Mouse (Mus musculus) heart, postnatal 0 days (tissue): Measurements from ENCODE around the gene Pprc1. TPM values are rescaled to one million over a fixed set of nuclear protein-coding genes. Genes with fewer than 3 reads are reported as not detected.

Source experiments
- ATAC-seq: fragments of 200-750 bp; cut with Nextera tagmentation; 2 replicates; pipeline ENCODE4 v1.8.0; 2017; ENCODE audit warnings: low read depth, moderate number of reproducible peaks, moderate library complexity; ENCODE audit not compliant: insufficient read depth
- DNase-seq: peaks from one replicate; pipeline ENCODE4 v3.0.0-alpha.2; 2016; ENCODE audit warnings: low spot score
- H3K27ac ChIP-seq: fragments of 300-500 bp; sonication (generic); 2 replicates; pipeline ENCODE4 v1.5.1; 2014; ENCODE audit warnings: low read depth, mild to moderate bottlenecking
- H3K27me3 ChIP-seq: fragments of 300-500 bp; sonication (generic); 2 replicates; pipeline ENCODE4 v1.6.1; 2014; ENCODE audit warnings: low read length, mixed read lengths; ENCODE audit not compliant: control insufficient read depth, insufficient read depth
- H3K36me3 ChIP-seq: fragments of 300-500 bp; sonication (generic); replicated peaks from 2 replicates; pipeline ENCODE4 v1.6.1; 2014; ENCODE audit warnings: low read length, mixed read lengths; ENCODE audit not compliant: control insufficient read depth, insufficient read depth
- H3K4me1 ChIP-seq: fragments of 300-500 bp; sonication (generic); 2 replicates; pipeline ENCODE4 v1.6.1; 2014; ENCODE audit warnings: antibody characterized with exemption; ENCODE audit not compliant: control insufficient read depth, insufficient read depth
- H3K4me2 ChIP-seq: fragments of 300-500 bp; sonication (generic); 2 replicates; pipeline ENCODE4 v1.6.1; 2014; ENCODE audit warnings: low read depth, mild to moderate bottlenecking, low read length, moderate library complexity
- H3K4me3 ChIP-seq: fragments of 300-500 bp; sonication (generic); 2 replicates; pipeline ENCODE4 v1.5.1; 2014; ENCODE audit warnings: low read depth, low read length
- H3K9ac ChIP-seq: fragments of 300-500 bp; sonication (generic); replicated peaks from 2 replicates; pipeline ENCODE4 v1.6.1; 2014; ENCODE audit warnings: low read depth, low read length, mixed read lengths
- H3K9me3 ChIP-seq: fragments of 300-500 bp; sonication (generic); replicated peaks from 2 replicates; pipeline ENCODE4 v1.6.1; 2016; ENCODE audit warnings: low read length; ENCODE audit not compliant: control insufficient read depth
- CTCF ChIP-seq: IDR thresholded peaks from 2 replicates; pipeline ENCODE4 v1.5.1; 2016; ENCODE audit warnings: antibody characterized with exemption, control low read depth, low read depth
- EP300 ChIP-seq: IDR thresholded peaks from 2 replicates; pipeline ENCODE4 v1.6.1; 2016; ENCODE audit warnings: antibody characterized with exemption, low read depth
- WGBS: fragments of 180-500 bp; shearing (Covaris S2); extraction: QIAGEN DNeasy Blood & Tissue Kit; methylation state at CpG from one replicate; pipeline ENCODE4 v1.1.7; 2014; 5-methylcytosine and 5-hydroxymethylcytosine counted together
- polyA plus RNA-seq: library from polyadenylated mRNA; unstranded; fragments of >200 nt; fragmentation: Nextera tagmentation; extraction: Ambion mirVana; gene quantifications from 2 replicates; pipeline ENCODE4 v1.2.1, GENCODE M21; 2015
- total RNA-seq: library from RNA; depleted of rRNA; stranded (reverse); fragments of >200 nt; gene quantifications from 2 replicates; pipeline ENCODE4 v1.2.3, GENCODE M21; 2014; ENCODE audit warnings: low replicate concordance; rRNA removed

Pprc1 gene
- total and polyA plus RNA-seq, 2 experiments from 2014 or later = 6.5 to 6.8 TPM

DNA sequence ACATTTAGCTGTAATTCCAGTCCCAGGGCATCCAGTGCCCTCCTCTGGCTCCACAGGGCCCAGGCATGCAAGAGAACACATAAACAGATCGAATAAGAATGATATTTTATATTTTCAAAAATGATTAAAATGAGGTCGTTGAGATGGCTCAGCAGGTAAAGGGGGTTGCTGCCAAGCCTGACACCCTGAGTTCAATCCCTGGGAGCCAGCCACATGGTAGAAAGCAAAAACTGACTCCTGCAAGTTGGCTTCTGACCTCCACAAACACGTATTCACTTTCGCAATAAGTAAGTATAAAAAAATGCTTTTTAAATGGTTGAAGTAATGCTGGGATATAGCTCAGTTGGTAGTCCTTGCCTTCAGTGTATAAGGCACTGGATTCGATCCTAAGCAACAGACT, 66.1 kb downstream of the Pprc1 start:
- ATAC-seq (no peak), DNase-seq (no peak)
- Histone ChIP-seq H3K4me3 (no peak overlapping the region), H3K27ac (no peak overlapping the region), H3K4me2 (no peak overlapping the region), H3K36me3 (no peaks in the 10 kb centered on the region), H3K9me3 (no peaks in the 10 kb centered on the region), H3K27me3 (no peaks in the 10 kb centered on the region), H3K9ac (no peak overlapping the region), H3K4me1 (no peaks in the 10 kb centered on the region)
- TF ChIP-seq EP300 (no peak), CTCF (no peak)
- WGBS = 74% methylated on average over 5 of the region's 5 CpGs

DNA sequence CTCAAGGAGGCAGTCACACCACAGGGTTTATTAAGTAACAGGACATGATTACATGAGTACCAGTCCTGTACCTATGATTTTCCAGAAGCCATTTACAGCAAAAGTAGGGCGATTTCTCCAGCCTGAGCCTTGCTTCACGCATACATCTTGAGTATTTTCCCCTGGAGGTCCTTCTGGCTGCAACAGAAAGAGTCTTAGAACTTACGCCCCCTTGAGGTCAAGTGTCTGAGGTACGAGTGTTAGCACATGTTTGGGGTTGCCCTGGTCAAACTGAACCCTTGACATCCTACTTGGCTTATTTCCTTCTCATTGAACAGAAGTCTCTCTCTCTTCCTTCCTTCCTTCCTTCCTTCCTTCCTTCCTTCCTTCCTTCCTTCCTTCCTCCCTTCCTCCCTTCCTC, 69.9 kb downstream of the Pprc1 start:
- no peak for ATAC-seq
- DNase-seq = no peak
- WGBS = 54% methylated on average over 4 of the region's 4 CpGs
- H3K27me3 ChIP-seq = no peaks in the 10 kb centered on the region
- H3K9me3 ChIP-seq = no peaks in the 10 kb centered on the region
- H3K4me3 ChIP-seq = no peak overlapping the region
- no peak overlapping the region for H3K4me2 ChIP-seq
- TF ChIP-seq EP300 (no peak), CTCF (no peak)
- H3K36me3 ChIP-seq = no peaks in the 10 kb centered on the region
- H3K9ac ChIP-seq = no peak overlapping the region
- H3K4me1 ChIP-seq = no peaks in the 10 kb centered on the region
- H3K27ac ChIP-seq = no peak overlapping the region

DNA sequence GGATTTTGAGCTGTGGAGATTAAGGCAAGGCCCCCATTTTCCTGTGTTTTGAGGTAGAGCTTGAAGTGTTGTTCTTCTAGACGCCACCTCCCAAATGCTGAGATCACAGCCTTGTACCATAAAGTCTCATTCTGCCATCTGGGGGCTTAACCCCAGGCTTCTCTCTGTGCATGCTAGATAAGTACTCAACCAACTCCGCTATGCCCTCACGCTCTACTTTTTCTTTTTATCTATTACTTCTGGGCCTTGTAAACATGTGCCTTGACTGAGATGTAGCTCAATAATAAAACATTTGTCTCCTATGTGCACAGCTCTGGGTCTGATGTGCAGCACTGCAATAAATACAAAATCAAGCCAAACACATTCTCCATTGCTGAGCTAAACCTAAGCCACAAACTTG, 74.8 kb downstream of the Pprc1 start:
- 80% methylated on average over 3 of the region's 3 CpGs for WGBS
- Histone ChIP-seq H3K4me2 (no peak overlapping the region), H3K9ac (no peak overlapping the region), H3K27me3 (no peaks in the 10 kb centered on the region), H3K9me3 (no peaks in the 10 kb centered on the region), H3K36me3 (no peaks in the 10 kb centered on the region), H3K4me1 (no peaks in the 10 kb centered on the region), H3K4me3 (no peak overlapping the region), H3K27ac (no peak overlapping the region)
- DNase-seq (no peak), ATAC-seq (no peak)
- TF ChIP-seq CTCF = no peak
- TF ChIP-seq EP300 = no peak

DNA sequence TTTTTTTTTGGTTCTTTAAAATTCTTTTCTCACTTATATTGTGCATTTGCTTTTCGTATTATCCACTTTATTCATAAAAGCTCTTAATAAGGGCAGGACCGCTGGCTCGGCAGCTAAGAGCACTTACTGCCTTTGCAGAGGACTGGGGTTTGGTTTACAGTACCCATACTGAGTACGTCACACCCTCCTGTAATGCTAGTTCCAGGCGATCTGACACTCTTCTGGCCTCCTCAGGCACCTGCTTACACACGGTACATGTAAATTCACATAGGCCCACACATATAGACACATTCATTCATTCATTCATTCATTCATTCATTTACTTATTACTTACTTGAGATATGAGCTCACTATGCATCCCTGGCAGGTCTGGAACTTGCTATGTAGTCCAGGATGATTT, 76.2 kb downstream of the Pprc1 start:
- Histone ChIP-seq H3K27me3 (no peaks in the 10 kb centered on the region), H3K4me1 (no peaks in the 10 kb centered on the region), H3K4me2 (no peak overlapping the region), H3K27ac (no peak overlapping the region), H3K9ac (no peak overlapping the region), H3K4me3 (no peak overlapping the region), H3K36me3 (no peaks in the 10 kb centered on the region), H3K9me3 (no peaks in the 10 kb centered on the region)
- no peak for TF ChIP-seq CTCF
- WGBS = 68% methylated on average over 6 of the region's 6 CpGs
- ATAC-seq = no peak
- no peak for DNase-seq

Other genes with a start within 250 kb of the Pprc1 start
- gene Kcnip2, start 228.8 kb upstream of the Pprc1 start, total RNA-seq = 81.7 and 90.6 TPM in 2 replicates
- gene Kcnip2, start 228.8 kb upstream of the Pprc1 start, polyA plus RNA-seq = 41.8 and 44.5 TPM in 2 replicates
- gene Armh3, start 46.4 kb upstream of the Pprc1 start, total RNA-seq = 7.0 and 11.4 TPM in 2 replicates
- 10.4 and 11.1 TPM in 2 replicates for gene Armh3, start 46.4 kb upstream of the Pprc1 start, polyA plus RNA-seq
- 9.7 and 12.1 TPM in 2 replicates for gene Hps6, start 41.4 kb upstream of the Pprc1 start, total RNA-seq
- 5.6 and 6.3 TPM in 2 replicates for gene Hps6, start 41.4 kb upstream of the Pprc1 start, polyA plus RNA-seq
- 72.3 and 79.3 TPM in 2 replicates for gene Ldb1, start 328 bp downstream of the Pprc1 start, total RNA-seq
- 52.1 and 59.3 TPM in 2 replicates for gene Ldb1, start 328 bp downstream of the Pprc1 start, polyA plus RNA-seq
- gene Nolc1, start 31.0 kb downstream of the Pprc1 start, total RNA-seq = 11.0 and 19.7 TPM in 2 replicates
- 22.7 and 28.1 TPM in 2 replicates for gene Nolc1, start 31.0 kb downstream of the Pprc1 start, polyA plus RNA-seq
- not detected in 2 replicates for gene Elovl3, start 87.0 kb downstream of the Pprc1 start, total RNA-seq
- not detected in 2 replicates for gene Elovl3, start 87.0 kb downstream of the Pprc1 start, polyA plus RNA-seq
- not detected in 2 replicates for gene Pitx3, start 103.4 kb downstream of the Pprc1 start, total RNA-seq
- not detected in 2 replicates for gene Pitx3, start 103.4 kb downstream of the Pprc1 start, polyA plus RNA-seq
- 39.7 and 46.8 TPM in 2 replicates for gene Gbf1, start 107.6 kb downstream of the Pprc1 start, total RNA-seq
- gene Gbf1, start 107.6 kb downstream of the Pprc1 start, polyA plus RNA-seq = 27.5 and 29.0 TPM in 2 replicates